Mouse (Mus musculus) left cerebral cortex, adult 11 months (tissue): ENCODE measurements at regions not wholly inside any gene's neighbourhood (a gene's known extent, or its start where the extent isn't known, plus 50 kb on each side); places are given as distances from the start of the nearest gene placed in this dataset.

ENCODE experiments used
- DNase-seq: peaks from one replicate; pipeline ENCODE4 v3.0.0; 2022; ENCODE audit warnings: low spot score

DNA sequence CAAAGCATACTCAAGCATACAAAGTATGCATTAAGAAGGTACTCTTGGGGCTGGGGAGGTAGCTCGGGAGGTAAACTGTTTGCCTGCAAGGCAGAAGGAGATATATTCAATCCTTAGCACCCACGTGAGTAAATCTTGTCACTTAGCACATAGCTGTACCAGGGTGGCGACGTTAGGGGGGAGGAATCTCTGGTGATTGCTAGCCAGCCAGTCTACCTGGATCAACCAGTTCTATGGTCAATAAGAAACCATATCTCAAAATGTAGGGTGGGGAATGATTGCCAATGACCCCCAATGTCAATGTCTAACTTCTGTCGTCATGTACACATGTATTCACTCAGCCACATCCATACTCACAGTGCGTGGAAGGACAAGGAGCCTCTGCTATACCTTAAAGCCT, 214.5 kb downstream of the CK137956 start:
- no peak for DNase-seq

DNA sequence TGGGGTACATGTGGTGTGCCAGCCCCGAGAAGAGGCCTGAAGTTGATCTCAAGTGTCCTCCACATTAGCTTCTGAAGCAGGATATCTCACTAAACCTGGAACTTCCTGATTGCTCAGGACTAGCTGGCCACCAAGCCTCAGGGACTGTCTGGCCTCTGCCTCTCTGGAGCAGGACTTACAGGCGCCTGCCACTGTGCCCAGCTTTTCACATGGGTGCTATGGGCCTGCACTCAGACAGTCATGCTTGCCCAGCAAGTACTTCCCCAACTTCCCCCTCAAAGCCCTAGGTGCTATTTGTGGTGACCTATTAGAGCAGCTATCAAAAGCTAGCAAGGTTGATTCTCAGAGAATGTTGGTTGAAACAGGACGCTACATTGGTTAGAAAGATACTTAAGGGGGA, 220.0 kb downstream of the CK137956 start:
- no peak for DNase-seq

DNA sequence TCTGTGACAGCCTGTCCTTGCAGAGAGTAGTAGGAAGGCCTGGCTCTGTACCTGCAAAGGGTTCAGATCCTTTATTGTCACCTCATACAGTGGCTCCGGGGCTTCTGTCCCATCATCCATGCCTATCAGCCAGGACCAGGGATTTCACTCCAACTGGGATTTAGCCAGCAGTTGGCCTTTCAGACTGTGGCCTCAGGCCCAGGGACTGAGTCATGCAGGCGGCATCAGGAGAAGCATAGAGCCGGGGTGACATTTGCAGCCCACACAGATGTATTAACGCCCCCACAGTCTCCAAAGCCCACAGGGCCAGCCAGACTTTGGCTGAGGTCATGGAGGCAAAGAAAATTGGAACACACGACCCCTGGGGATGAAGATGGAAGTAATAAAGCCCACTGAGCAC, 222.9 kb downstream of the CK137956 start:
- no peak for DNase-seq

DNA sequence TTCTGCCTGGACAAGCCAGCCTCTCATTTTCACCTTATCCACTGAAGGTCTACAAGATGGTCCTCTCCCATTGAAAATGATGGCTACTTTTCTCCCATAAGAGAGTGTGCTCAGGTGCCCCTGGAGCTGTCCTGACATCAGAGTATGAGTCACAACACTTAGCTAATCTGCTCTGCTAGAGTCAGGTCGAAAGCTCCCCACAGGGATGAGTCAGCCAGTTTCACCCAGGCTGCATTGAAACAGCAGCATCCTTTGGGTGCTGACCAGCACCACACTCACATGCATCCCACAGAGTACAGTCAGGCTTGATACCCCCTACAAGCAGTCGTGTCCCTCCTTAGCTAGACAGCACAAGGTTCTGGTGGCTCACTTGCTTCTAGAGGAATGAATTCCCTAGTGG, 234.0 kb downstream of the CK137956 start:
- DNase-seq = peak; percentile 7

DNA sequence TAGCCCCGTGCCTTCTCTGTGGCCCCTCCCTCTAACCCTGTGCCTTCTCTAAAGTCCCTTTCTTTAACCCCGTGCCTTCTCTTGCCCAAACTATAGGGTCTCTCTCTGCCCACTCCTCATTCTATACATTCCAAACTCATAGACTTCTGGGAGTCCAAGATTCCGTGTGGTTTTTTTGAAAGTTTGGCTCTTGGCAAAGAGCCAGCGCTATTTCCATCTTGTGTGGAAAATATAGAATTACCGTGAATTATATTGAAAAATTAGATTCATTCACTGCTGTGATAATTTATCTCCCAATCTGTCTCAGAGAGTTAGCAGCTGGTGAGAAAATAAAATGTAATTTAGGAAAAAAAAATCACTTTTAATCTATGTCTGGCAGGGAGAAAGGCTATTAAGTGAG, 234.6 kb downstream of the CK137956 start:
- no peak for DNase-seq

DNA sequence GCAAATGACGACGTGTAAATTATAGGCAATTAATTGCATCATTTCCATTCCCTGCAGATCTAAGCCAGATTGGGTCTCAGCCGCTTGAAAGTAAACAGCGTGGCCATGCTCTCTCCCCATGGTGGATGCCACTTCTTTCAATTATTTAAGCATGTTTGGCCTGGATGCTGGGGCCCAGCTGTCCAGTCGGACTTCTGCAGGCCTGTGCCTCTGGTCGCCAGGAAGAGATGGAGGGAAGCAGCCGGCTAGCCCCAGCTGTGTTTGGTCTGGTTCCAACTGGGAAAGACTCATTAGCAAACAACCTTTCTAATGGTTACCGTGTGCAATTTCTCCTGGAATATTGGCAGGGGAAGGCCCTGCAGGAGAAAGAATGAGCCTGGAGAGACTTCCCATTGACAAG, 236.1 kb downstream of the CK137956 start:
- DNase-seq = no peak

DNA sequence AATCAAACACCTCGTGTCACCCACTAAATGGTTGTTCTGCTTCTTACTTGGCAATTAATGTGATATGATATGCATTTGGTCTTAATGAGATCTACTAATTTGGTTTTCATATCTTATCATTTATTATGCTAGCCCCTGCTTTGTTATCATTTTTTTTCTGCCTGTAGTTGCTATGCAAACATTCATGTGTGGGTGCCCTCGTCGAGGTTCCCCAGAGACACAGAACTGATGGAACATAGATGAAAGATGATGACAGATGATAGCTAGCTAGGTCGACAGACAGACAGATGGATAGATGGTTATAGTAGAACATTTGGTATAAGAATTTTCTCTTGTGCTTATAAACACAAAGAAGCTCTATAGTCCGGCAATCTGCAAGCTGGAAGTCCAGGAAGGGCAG, 252.1 kb downstream of the CK137956 start:
- DNase-seq = no peak

DNA sequence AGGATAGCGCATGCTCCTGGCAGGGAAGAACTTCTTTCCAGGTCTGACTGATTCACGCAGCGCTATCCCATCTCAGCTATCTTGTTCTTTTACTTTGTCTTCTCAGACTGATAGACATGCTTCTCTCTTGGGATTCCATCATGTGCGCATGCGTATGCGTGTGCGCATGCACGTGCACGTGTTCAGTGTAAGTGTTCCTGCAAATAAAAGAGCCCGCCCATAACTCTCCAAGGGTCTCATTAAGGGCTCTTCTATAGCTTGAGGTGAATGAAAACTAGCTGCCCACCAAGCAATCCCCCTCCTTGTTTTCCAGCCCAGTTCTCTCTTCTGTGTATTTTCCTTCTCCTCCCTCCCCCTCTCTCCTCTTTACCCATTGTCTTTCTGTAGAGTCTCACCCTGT, 258.5 kb downstream of the CK137956 start:
- DNase-seq = no peak

DNA sequence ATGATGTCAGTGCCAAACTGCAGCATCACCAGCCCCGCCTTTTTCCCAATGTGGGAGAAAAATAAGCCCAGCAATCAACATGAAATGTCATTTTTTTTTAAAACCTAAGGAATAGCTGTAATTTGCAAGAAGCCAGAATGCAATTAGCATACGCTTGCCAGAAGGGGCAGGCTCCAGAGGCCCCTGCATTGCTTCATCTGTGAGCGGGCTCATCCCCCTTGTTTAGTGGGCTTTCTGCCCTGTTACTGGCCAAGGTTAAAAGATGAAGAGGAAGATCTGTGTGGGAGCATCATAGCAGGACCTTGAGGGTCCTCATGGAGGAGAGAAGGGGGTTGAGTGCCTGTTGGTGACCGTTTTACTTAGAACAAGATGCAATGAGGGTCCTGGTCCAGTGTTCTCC, 259.9 kb downstream of the CK137956 start:
- DNase-seq = no peak

DNA sequence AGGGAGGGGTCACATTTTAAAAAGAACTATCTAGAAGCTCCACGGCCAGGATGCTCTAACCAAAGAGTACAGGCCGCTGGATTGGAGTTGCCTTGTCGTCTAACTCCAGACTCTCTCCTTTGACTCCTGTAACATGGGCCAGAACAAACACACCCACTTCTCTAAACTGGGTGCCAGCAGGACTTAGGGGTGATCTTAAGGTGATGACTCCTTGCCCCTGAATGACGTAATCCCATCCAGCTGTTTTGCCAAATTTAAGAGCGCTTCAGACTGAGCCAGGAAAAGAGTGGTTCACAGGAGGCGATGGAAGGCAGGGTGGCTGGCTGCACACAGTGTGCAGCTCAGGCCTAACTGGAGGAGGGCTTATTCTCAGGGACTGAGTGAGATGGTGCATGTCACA, 261.0 kb downstream of the CK137956 start:
- no peak for DNase-seq

DNA sequence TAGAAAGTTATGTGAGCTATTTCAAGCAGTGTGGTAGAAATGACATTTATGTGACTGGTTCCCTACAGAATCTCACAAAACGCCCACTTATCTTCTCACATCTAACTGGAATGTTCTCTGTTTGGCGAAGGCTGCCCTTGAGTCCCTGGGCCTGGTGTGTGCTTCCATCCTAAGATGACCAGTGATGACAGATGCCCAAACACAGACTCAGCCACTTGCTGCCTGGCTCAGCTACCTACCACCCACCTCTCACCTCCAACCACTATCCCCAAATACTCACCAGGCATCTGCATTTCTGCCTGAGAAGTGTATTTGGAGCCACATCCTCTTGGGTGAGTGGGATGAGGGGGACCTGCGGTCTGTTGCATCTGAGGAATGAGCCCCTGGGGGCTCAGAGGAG, 262.6 kb downstream of the CK137956 start:
- DNase-seq = peak; percentile 57

DNA sequence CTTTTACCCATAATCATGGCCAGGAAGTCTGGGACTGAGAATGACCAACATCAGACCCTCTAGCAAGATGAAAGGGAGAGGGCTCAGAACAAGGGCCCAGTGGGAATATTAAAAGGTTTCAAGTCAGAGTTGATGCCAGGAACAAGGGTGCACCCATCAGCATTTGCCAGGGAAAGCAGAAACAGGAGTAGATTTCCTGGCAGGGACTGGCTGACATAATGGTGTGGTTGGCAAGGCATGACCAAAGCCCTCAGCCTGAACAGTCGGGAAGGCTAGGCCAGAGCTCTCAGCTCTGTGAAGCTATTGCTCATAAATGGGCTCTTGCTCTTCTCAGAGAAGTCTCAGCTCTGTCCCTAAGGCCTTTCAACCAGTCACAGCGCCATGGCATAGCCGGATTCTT, 263.6 kb downstream of the CK137956 start:
- DNase-seq = no peak

DNA sequence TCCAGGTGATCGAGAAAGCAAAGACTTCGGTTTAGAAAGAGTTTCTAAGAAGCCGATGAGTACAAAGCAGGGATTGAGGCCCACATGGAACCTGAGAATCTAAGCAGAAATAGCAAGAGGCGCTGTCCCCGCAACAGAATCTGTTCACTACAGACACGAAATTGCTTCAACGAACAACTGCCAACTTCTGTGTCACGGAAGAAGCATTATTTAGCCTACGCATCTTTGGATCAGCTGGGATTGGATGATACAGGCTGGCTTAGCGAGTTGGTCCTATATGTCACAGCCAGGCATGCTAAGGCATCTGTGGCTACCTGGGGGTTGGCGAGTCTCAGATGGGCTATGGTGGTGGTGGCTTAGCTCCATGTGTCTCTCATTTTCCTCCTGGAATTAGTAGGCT, 269.1 kb downstream of the CK137956 start:
- DNase-seq = no peak

DNA sequence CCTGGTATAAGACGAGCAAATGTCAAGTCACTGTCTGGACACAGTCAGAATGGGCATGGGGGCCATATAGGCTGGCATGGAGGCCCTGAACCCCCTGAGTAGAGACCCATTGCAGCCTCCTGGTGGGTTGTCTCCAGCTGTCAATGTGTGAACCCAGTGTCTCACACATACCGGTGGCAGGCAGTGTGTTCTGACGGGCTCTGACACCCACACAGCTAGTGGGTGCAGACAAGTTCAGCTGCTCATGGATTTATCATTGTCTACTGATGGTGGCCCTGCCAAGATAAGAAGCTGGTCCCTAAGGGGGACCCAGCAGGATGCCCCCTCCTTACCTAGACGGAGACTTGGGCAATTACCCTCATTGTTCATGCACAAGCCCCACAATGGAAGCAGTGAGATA, 280.8 kb downstream of the CK137956 start:
- no peak for DNase-seq

DNA sequence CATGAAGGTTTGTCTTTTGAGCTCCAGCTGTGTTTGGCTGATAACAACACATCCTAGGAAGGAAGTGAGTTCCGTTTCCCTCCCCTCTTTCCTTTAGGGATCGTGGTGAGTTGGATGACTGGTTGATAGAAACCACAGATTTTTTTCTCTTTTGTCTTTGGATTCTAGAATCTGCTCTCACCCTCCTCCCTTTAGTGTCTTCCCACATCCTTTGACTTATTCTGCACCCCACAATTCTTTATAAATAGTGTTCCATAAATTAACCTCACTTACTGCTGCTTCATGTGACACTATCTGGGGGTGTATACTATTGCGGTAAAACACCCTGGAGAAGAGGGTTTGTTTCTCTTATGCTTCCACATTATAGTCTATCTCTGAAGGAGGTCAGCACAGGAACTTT, 285.7 kb downstream of the CK137956 start:
- DNase-seq = no peak

DNA sequence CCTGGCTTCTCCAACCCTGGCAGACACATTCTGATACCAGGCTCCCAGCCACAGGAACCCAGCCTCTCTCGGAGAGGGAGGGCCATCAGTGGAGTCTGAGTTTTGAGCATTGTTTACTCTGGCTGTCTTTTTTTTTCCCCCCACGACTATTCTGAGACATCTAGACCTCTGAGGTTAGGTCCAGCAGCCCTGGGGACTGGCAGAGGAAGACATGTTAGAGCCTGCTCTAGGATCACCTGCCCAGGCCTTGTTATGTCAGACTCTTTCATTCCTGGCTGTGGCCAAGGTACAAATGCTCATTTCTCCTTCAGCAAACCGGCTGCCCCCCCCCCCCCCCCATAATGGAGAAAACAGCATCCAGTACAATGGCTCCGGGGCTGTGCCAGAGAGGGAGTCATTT, 291.4 kb downstream of the CK137956 start:
- DNase-seq = no peak

DNA sequence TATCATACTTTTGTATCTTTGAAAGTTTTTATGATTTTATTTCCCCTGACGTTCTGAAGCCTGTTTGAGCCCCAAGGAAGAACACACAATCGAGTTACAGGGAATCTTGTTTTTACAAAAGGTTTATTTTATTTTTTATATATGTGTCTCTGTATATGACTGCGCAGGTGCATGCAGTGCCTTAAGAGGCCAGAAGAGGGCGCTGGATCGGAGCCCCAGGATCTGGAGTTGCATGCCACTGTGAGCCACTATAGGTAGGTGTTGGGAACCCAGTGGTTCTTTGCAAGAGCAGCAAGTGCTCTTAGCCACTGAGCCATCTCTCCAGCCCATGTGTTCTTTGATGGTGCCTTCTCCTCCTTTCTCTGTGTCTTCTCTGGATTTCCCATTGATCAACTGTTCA, 292.3 kb downstream of the CK137956 start:
- DNase-seq = no peak

DNA sequence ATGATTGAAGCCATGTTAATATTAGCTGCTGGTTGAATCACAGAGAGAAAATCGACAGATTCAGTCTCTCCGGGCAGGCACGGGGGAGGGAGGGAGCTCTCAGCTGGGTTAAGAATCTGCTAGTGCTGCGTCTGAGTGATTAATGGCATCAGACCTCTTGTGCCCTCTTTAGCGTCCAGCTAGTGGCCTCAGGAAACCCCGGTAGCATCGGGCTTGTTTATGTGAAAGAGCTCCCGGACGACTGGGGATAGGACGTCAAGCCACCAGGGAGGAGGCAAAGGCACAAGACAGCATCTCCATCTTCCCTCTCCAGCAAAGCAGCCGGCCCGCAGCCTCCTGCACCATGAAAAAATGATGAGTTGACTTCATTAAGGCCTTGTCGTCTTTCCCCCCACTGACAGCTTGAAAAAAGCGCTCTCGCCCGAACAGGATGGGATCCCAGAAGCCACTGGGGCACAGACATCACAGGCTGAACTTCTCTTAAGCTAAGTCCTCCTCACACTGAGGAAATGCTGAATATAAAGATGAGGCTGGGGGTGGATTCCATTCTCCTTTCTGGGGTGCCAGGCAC, 294.9 kb downstream of the CK137956 start:
- no peak for DNase-seq

DNA sequence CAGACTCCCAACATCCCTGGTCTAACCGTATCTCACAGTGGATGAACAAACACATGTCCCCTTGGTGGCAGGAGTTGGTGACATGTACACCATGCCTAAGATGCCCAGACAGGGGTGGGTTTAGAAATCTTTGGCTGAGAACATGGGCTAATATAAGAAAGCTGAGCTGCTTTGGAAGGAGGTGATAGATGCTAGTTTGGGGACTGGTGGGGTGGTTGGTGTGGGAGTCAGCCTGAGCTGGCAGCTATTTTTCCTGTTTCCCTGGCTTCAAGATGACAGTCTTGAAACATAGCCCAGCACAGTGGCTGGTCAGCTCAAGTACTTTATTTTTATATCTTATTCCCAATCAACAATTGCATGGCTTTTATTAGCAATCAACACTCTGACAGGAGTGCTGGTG, 302.0 kb upstream of the Gjb5 start:
- no peak for DNase-seq

DNA sequence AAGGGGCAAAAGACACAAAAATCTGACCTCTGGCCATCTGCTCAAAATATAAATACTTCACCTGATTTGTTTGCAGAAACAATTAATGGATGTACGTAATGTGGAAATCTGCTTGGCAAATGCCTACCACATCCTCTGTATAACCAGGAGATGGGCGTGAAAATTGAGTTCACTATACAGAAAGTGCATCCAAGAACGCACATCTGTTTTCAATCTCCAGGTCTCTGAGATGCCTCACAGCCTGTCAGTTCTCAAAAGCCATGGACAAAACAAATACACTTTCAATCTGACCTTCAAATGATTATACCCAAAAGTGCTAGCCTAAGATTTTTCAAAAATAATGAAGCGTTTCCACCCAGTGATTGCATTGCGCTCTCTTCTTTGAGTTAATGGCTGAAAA, 293.6 kb upstream of the Gjb5 start:
- no peak for DNase-seq

DNA sequence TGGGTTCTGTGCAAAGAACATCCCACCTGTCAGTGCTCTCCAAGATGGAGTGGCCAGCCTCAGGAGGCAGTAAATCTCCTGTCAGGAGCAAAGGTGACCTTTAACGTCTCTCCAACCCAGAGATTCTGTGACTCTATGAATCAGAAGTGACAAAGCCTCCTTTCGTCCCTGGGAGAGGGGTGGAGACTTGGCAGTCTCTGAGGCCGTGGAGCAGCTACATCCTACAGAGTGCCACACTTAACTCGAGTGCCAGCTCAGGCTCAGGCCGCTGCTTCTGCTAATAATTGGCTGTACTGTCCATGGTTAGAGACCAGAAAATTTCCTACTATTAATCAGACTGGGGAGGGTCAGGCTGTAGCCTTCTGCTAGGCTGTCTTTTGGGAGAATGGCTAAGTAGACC, 290.0 kb upstream of the Gjb5 start:
- DNase-seq = no peak

DNA sequence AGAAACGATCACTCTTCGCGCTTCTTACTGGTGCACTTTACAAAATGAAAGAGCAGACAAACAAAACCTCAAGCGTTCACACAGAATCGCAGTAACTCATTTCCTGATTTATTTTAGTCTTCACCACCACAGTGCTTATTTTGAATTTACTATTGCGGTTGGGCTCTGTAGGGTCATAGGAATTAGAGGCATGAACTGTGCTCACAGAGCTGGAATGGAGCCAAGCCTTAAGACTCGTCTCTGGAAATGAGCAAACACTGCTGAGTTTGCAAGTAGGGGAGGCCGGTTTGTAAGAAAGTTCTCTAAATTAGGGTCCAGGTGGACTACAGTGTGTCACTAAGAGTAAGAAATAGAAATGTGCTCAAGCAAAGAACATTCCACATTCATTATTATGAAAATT, 289.2 kb upstream of the Gjb5 start:
- DNase-seq = no peak

DNA sequence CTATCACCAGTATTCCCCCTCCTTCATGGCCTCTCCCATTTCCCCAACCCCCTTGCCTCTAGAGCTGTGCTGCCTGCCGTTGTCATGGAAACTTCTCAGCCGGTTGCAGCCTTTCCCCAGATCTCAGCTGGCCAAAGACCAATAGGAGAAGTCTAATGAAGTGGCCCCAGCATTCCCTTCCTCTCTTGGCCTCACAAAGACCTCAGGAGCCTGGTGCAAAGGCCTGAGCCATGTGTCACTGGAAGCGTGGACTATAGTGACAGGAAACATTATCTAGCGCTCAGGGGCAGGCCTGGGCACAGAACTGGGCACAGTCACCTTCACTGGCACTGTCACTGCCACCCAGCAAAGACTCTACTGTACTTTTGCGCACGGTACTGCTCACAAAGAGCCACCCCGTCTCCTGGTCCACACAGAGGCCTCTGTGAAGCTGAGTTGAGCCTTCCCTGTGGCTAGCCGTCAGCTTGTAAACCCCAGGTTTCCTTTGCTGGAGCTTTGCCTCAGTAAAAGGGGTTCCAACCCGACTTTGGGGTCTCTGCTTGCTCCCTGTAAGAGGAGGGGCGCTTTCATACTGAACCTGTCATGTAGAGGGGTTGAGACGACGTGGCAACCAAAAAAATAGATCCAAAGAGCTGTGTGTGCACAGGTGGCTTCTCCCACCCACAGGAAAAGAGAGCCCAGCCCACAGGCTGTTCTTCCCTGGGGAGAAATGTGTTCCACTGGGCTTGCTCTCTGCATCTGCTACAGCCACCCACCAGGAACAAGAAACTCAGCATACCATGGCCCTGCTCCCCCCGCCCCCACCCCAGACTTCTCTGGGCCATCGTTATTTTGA, 282.5 kb upstream of the Gjb5 start:
- DNase-seq = peak; percentile 52

DNA sequence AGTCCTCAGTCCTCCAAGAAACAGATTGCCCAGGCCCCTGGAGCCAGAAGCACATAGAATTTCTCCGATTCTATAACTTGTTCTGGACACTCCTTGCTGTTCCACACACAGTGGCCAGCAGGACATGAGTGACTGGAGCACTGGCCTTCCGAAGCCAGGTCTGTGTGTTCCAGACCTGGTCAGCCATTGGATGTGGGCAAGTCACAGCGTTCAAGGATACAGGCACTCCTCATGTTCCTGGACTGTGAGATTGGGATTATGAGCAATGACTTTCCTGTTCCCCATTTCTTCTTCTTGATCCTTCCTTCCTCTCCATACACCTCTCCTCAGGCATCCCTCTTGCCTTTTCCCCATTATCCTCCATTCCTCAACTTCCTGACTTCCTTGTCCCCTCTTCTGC, 281.8 kb upstream of the Gjb5 start:
- no peak for DNase-seq
